Mouse (Mus musculus) adrenal gland, postnatal 14 days (tissue): ENCODE measurements at regions not wholly inside any gene's neighbourhood (a gene's known extent, or its start where the extent isn't known, plus 50 kb on each side); places are given as distances from the start of the nearest gene placed in this dataset.

Experiments
- DNase-seq: peaks from one replicate; pipeline ENCODE4 v3.0.0; 2021; ENCODE audit warnings: mixed read lengths

GRCm38 (mm10) chr14:91658654-91659421 lies 2231.6 kb downstream of the Pcdh9 start:
- DNase-seq = no peak

- DNase-seq = no peak
These were observed 2234.5 kb downstream of the Pcdh9 start for GRCm38 (mm10) chr14:91656011-91656410.

GRCm38 (mm10) chr14:91630976-91631375 lies 2259.5 kb downstream of the Pcdh9 start:
- peak; percentile 20 for DNase-seq

- no peak for DNase-seq
These were observed 2276.1 kb downstream of the Pcdh9 start for GRCm38 (mm10) chr14:91614391-91614790.

GRCm38 (mm10) chr14:91604570-91604969 lies 2285.9 kb downstream of the Pcdh9 start:
- no peak for DNase-seq

- DNase-seq = no peak
These were observed 2308.0 kb downstream of the Pcdh9 start for GRCm38 (mm10) chr14:91582462-91582861.

GRCm38 (mm10) chr14:91581684-91582424 lies 2308.6 kb downstream of the Pcdh9 start:
- no peak for DNase-seq

- DNase-seq = no peak
These were observed 2321.4 kb downstream of the Pcdh9 start for GRCm38 (mm10) chr14:91569100-91569499.

- DNase-seq = no peak
These were observed 2351.3 kb downstream of the Pcdh9 start for GRCm38 (mm10) chr14:91539181-91539580.

- DNase-seq = no peak
These were observed 2355.5 kb downstream of the Pcdh9 start for GRCm38 (mm10) chr14:91534931-91535330.

- DNase-seq = no peak
These were observed 2392.0 kb downstream of the Pcdh9 start for GRCm38 (mm10) chr14:91498449-91498848.

GRCm38 (mm10) chr14:91478358-91478870 lies 2412.1 kb downstream of the Pcdh9 start:
- no peak for DNase-seq

GRCm38 (mm10) chr14:91463910-91464309 lies 2426.6 kb downstream of the Pcdh9 start:
- DNase-seq = no peak

GRCm38 (mm10) chr14:91462671-91463070 lies 2427.8 kb downstream of the Pcdh9 start:
- no peak for DNase-seq

GRCm38 (mm10) chr14:91458756-91459155 lies 2431.7 kb downstream of the Pcdh9 start:
- DNase-seq = no peak
